Mouse (Mus musculus) limb, embryonic 15.5 days (tissue): ENCODE results near the gene Ehd2. TPM values are rescaled to one million over a fixed set of nuclear protein-coding genes. Genes with fewer than 3 reads are reported as not detected.

Experiments used
- polyA plus RNA-seq: library from polyadenylated mRNA; unstranded; fragments of >200 nt; fragmentation: Nextera tagmentation; extraction: Ambion mirVana; gene quantifications from 2 replicates; pipeline ENCODE4 v1.2.1, GENCODE M21; 2015

Gene Ehd2
- polyA plus RNA-seq, 1 experiment from 2014 or later = 62.8 TPM

Other genes starting within 250 kb of the Ehd2 start
- not detected in 2 replicates for gene Obox5, start 217.4 kb downstream of the Ehd2 start, polyA plus RNA-seq
- gene Obox6, start 127.9 kb downstream of the Ehd2 start, polyA plus RNA-seq = not detected in 2 replicates
- not detected in 2 replicates for gene Crx, start 87.6 kb downstream of the Ehd2 start, polyA plus RNA-seq
- not detected in 2 replicates for gene Crxos, start 85.0 kb downstream of the Ehd2 start, polyA plus RNA-seq
- 871 and 889 TPM in 2 replicates for gene Selenow, start 45.2 kb downstream of the Ehd2 start, polyA plus RNA-seq
- gene Nop53, start 21.5 kb downstream of the Ehd2 start, polyA plus RNA-seq = 196 and 208 TPM in 2 replicates
- 7.2 and 7.5 TPM in 2 replicates for gene Bicra, start 80.4 kb upstream of the Ehd2 start, polyA plus RNA-seq
- 0.07 TPM in 1 of 2 replicates, not detected in the other for gene Zfp541, start 94.2 kb upstream of the Ehd2 start, polyA plus RNA-seq
- gene Napa, start 130.9 kb upstream of the Ehd2 start, polyA plus RNA-seq = 238 and 277 TPM in 2 replicates
- gene Kptn, start 152.3 kb upstream of the Ehd2 start, polyA plus RNA-seq = 31.2 and 32.7 TPM in 2 replicates
- gene Slc8a2, start 162.3 kb upstream of the Ehd2 start, polyA plus RNA-seq = 0.08 and 0.14 TPM in 2 replicates
- gene Meis3, start 207.5 kb upstream of the Ehd2 start, polyA plus RNA-seq = 18.3 and 19.8 TPM in 2 replicates